Mouse (Mus musculus) kidney, postnatal 0 days (tissue): Measurements from ENCODE around the gene Wdr18. TPM values are rescaled to one million over a fixed set of nuclear protein-coding genes. Genes with fewer than 3 reads are reported as not detected.

Experiments used
- ATAC-seq: fragments of 200-750 bp; cut with Nextera tagmentation; replicated peaks from 2 replicates; pipeline ENCODE4 v1.8.0; 2017; ENCODE audit warnings: low read depth, moderate number of reproducible peaks, moderate TSS enrichment, moderate library complexity; ENCODE audit not compliant: low FRiP score
- DNase-seq: peaks from one replicate; pipeline ENCODE4 v3.0.0-alpha.2; 2016; ENCODE audit warnings: low spot score
- H3K27ac ChIP-seq: fragments of 300-500 bp; sonication (generic); 2 replicates; pipeline ENCODE4 v1.5.1; 2014; ENCODE audit warnings: mild to moderate bottlenecking
- H3K27me3 ChIP-seq: fragments of 300-500 bp; sonication (generic); 2 replicates; pipeline ENCODE4 v1.6.1; 2014; ENCODE audit warnings: low read length, mixed read lengths; ENCODE audit not compliant: insufficient read depth
- H3K36me3 ChIP-seq: fragments of 300-500 bp; sonication (generic); 2 replicates; pipeline ENCODE4 v1.6.1; 2014; ENCODE audit warnings: low read length, mixed read lengths; ENCODE audit not compliant: insufficient read depth
- H3K4me1 ChIP-seq: fragments of 300-500 bp; sonication (generic); replicated peaks from 2 replicates; pipeline ENCODE4 v1.6.1; 2014; ENCODE audit warnings: antibody characterized with exemption, low read length, mixed read lengths; ENCODE audit not compliant: insufficient read depth
- H3K4me2 ChIP-seq: fragments of 300-500 bp; sonication (generic); 2 replicates; pipeline ENCODE4 v1.6.1; 2014; ENCODE audit warnings: mild to moderate bottlenecking, low read length, moderate library complexity, mixed read lengths
- H3K4me3 ChIP-seq: fragments of 300-500 bp; sonication (generic); replicated peaks from 2 replicates; pipeline ENCODE4 v1.5.1; 2014; ENCODE audit warnings: low read depth, low read length
- H3K9ac ChIP-seq: fragments of 300-500 bp; sonication (generic); 2 replicates; pipeline ENCODE4 v1.6.1; 2014; ENCODE audit warnings: low read depth, low read length
- H3K9me3 ChIP-seq: fragments of 300-500 bp; sonication (generic); replicated peaks from 2 replicates; pipeline ENCODE4 v1.6.1; 2016; ENCODE audit warnings: low read length, inconsistent platforms, mixed read lengths
- CTCF ChIP-seq: IDR thresholded peaks from 2 replicates; pipeline ENCODE4 v1.5.1; 2016; ENCODE audit warnings: antibody characterized with exemption, low read depth, mild to moderate bottlenecking, moderate library complexity
- WGBS: fragments of 180-500 bp; shearing (Covaris S2); extraction: QIAGEN DNeasy Blood & Tissue Kit; methylation state at CpG from one replicate; pipeline ENCODE4 v1.1.7; 2014; 5-methylcytosine and 5-hydroxymethylcytosine counted together
- polyA plus RNA-seq: library from polyadenylated mRNA; unstranded; fragments of >200 nt; fragmentation: Nextera tagmentation; extraction: Ambion mirVana; gene quantifications from 2 replicates; pipeline ENCODE4 v1.2.1, GENCODE M21; 2015

The Wdr18 gene
- polyA plus RNA-seq, 1 experiment from 2014 or later: 78.9 TPM

DNA sequence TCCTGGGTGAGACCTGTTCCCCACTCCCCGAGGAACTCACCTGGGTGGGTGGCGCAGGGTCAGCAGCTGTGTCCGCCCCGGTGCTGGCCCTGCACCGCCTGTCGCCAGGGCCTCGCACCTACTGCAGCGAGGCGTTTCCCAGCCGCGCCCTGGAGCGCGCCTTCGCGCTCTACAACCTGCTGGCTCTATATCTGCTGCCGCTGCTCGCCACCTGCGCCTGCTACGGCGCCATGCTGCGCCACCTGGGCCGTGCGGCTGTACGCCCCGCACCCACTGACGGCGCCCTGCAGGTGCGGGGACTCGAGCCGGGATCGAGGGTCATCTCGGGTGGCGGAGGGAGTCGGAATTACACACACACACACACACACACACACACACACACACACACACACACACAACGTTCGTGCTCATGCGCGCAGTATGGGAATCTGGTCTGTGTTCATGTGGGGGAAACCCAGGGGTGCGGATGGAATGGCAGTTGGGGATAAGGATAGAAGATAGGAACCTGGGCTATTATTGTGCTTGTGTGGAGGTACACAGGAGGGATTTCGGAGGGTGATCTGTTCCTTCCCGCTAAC is 38.9 kb upstream of the Wdr18 start, which contains the start of gene R3hdm4:
R3hdm4 (minus strand) TSS at position 251 of the 578 bp plus-strand sequence.
- H3K4me3 ChIP-seq: peak within 1 kb of the TSS; percentile 26
- H3K36me3 ChIP-seq: no peaks in the 10 kb centered on the region
- H3K27ac ChIP-seq: no peak within 1 kb of the TSS
- peaks cover 20% of the 10 kb centered on the region for H3K4me1 ChIP-seq
- peak within 1 kb of the TSS; percentile 48 for H3K4me2 ChIP-seq
- 0 out of 2 replicates have a peak within 1 kb of the TSS, but pooled peaks have one; percentile 35 for H3K9ac ChIP-seq
- ATAC-seq (no peak), DNase-seq (no peak)
- no peak for TF ChIP-seq CTCF
- WGBS: 7% methylated on average over 37 of the region's 41 CpGs
- no peaks in the 10 kb centered on the region for H3K9me3 ChIP-seq
- peaks cover 46% of the 10 kb centered on the region for H3K27me3 ChIP-seq

DNA sequence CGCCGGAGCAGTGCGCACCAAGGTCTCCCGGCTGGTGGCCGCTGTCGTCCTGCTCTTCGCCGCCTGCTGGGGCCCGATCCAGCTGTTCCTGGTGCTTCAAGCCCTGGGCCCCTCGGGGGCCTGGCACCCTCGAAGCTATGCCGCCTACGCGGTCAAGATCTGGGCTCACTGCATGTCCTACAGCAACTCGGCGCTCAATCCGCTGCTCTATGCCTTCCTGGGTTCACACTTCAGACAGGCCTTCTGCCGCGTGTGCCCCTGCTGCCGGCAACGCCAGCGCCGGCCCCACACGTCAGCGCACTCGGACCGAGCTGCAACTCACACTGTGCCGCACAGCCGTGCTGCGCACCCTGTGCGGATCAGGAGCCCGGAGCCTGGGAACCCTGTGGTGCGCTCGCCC is 38.4 kb upstream of the Wdr18 start:
- 4% methylated on average over 34 of the region's 34 CpGs for WGBS
- Histone ChIP-seq H3K9ac (0 out of 2 replicates have a peak overlapping the region, but pooled peaks have one; percentile 35), H3K36me3 (no peaks in the 10 kb centered on the region), H3K27me3 (peaks cover 46% of the 10 kb centered on the region), H3K9me3 (no peaks in the 10 kb centered on the region), H3K4me2 (peak overlapping the region; percentile 48), H3K27ac (no peak overlapping the region), H3K4me3 (peak overlapping the region; percentile 26), H3K4me1 (peaks cover 18% of the 10 kb centered on the region)
- TF ChIP-seq CTCF: no peak
- ATAC-seq (no peak), DNase-seq (no peak)

DNA sequence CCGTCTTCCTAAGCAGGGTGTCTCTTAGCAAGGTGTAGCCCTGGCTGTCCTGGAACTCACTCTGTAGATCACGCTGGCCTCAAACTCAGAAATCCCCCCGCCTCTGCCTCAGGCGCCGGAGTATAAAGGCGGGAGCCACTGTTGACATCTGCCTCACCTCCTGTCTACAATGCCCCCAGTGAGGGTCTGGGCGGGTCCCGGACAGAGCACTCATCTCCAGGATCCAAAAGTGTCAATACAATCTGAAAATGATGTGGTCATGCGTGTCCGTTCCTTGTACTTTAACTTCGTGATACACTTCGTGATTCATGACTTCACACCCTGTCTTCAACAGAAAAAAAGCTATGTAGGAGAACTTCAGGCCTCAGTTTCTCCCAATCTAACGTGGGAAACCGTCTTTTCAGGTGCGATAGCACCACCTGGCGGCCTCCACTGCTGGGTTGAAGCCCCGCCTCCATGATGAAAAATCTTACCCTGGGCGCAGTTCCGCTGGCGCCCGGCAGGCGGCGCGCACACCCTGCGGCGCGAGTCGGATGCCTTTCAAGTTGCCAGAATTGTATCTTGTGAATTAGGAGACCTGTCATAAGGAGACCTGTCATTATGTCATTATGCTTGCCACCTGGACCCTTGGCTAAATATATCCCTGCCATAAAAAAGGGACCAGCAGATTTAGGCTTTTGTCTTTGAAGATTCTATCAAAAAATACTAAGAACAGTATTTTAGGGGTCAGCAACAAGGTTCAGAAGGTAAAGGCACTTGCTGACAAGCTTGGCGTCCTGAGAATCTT is 34.8 kb upstream of the Wdr18 start:
- Histone ChIP-seq H3K4me1 (peaks cover 26% of the 10 kb centered on the region), H3K9ac (no peak overlapping the region), H3K9me3 (no peaks in the 10 kb centered on the region), H3K36me3 (no peaks in the 10 kb centered on the region), H3K4me2 (peak overlapping the region; percentile 68; the same call in 1 of the 2 replicates), H3K4me3 (no peak overlapping the region), H3K27me3 (peaks cover 25% of the 10 kb centered on the region), H3K27ac (no peak overlapping the region)
- DNase-seq (peak; percentile 92), ATAC-seq (no peak)
- TF ChIP-seq CTCF: peak; percentile 100
- WGBS: 10% methylated on average over 29 of the region's 29 CpGs

GRCm38 (mm10) chr10:79925785-79926490 is 34.0 kb upstream of the Wdr18 start:
- H3K36me3 ChIP-seq: peaks cover 1% of the 10 kb centered on the region; the same call in 1 of the 2 replicates
- peak overlapping the region; percentile 68 for H3K4me2 ChIP-seq
- ATAC-seq (no peak), DNase-seq (no peak)
- peaks cover 21% of the 10 kb centered on the region for H3K4me1 ChIP-seq
- H3K27me3 ChIP-seq: peaks cover 18% of the 10 kb centered on the region
- H3K27ac ChIP-seq: peak overlapping the region; percentile 20; the same call in 1 of the 2 replicates
- WGBS: 7% methylated on average over 15 of the region's 15 CpGs
- TF ChIP-seq CTCF: no peak
- peak overlapping the region; percentile 93; the same call in 1 of the 2 replicates for H3K9ac ChIP-seq
- peak overlapping the region; percentile 91 for H3K4me3 ChIP-seq
- no peaks in the 10 kb centered on the region for H3K9me3 ChIP-seq

DNA sequence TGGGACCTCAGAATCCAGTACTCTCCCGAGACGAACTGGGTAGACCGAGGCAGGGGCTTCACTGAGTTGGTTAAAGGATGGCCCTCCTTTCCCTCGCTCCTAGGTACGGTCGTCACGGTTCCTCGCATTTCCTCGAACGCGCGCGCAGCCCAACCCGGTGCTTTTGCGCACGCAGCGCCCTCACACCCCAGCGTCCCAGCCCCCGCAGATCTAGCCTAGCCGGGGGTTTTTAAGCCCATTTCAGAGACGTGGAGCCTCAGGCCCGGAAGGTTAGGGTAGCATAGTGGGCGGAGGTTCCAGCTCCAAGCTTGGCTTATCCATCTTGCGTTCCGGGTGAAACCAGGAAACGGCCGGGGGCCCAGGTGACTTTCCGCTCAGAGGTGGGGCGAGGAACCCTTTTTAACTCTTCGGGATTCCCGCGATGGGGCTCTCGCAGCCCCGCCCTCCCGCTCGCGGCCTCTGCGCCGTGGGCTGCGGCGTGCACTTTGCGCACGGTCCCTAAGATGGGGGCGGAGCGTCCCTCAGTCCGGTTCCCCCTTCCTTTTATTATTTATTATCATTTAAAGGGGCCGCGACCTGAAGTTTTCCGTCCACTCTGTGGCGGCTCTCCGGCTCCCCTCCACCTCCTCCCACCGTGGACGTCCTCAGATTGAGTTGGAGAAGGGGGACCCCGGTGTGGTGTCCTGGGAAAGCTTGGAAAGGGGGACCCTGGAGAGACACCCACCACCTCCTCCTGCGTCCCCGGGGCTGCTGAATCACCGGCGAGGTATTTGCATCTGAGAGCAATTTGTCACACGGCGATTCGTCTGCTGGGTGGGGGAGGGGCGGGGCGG is 33.2 kb upstream of the Wdr18 start, which contains the start of gene Arid3a:
Arid3a (plus strand) TSS at position 553 of the 833 bp plus-strand sequence.
- under 1% methylated on average over 61 of the region's 63 CpGs for WGBS
- ATAC-seq: peak; percentile 75
- DNase-seq: peak; percentile 96
- Histone ChIP-seq H3K4me2 (peak within 1 kb of the TSS; percentile 68), H3K9me3 (no peaks in the 10 kb centered on the region), H3K27me3 (peaks cover 10% of the 10 kb centered on the region), H3K9ac (peak within 1 kb of the TSS; percentile 93), H3K36me3 (peaks cover 7% of the 10 kb centered on the region; the same call in 1 of the 2 replicates), H3K27ac (peak within 1 kb of the TSS; percentile 98), H3K4me3 (peak within 1 kb of the TSS; percentile 91), H3K4me1 (peaks cover 14% of the 10 kb centered on the region)
- TF ChIP-seq CTCF: 0 out of 2 replicates have a peak, but pooled peaks have one; percentile 4
